Mouse (Mus musculus): Measurements from ENCODE around the gene Hagh. TPM values are rescaled to one million over a fixed set of nuclear protein-coding genes. Genes with fewer than 3 reads are reported as not detected.

Hagh gene
- 31.7 and 35.2 TPM in 2 replicates for polyA plus RNA-seq (2014; fragmentation: Nextera tagmentation; extraction: Ambion mirVana)

DNA sequence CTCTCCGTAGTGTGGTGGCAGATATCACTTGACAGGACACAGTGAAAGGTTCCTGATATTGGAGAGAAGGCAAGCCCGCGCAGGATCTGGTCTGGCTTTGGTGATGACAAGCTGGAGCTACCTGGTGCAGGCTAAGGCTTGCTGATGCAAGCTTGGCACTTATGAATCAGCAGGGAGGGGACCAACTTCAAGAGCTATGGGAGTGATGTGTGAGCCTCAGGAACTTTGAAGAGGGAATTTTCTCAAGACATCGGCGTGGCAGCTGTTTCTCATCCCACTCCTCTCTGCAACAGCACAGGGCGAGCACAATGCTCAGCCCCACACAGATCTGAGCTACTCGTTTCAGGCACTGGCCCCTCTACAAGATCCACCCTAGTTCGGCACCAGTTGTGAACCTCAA lies at the start of gene Hagh:
Gene Hagh, plus strand, starts transcription at position 302 of the 400 bp plus-strand sequence.
- WGBS: 56% methylated on average over 8 of the region's 8 CpGs

DNA sequence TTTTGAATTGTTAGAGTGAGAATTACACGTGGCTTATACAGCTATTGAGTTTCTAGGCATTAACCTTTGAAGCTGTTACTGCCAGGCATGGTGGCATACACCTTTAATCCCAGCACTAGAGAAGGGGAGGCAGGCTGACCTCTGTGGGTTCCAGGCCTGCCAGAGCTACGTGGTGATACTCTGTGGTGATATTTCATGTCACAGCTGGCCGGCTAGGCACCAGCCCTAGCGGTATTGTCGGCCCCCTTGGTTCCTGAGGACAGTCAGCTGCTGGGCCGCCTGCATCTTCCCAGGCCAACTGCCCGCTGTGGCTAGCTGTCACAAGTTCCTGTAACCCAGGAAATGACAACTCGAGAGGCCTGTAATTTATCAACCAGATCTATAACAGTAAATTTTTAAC lies 47.8 kb upstream of the Hagh start:
- H3K4me1 ChIP-seq (ENCODE audit: control insufficient read depth, insufficient read depth, low read length): no peaks in the 10 kb centered on the region
- H3K9me3 ChIP-seq (ENCODE audit: control insufficient read depth, low read depth, low read length): no peaks in the 10 kb centered on the region
- no peaks in the 10 kb centered on the region for H3K36me3 ChIP-seq (ENCODE audit: control insufficient read depth, insufficient read depth, low read length)
- H3K9ac ChIP-seq (replicated peaks; ENCODE audit: low read depth, low read length): no peak overlapping the region
- no peak overlapping the region for H3K4me3 ChIP-seq (ENCODE audit: low read depth, low read length)
- no peaks in the 10 kb centered on the region for H3K27me3 ChIP-seq (ENCODE audit: control insufficient read depth, insufficient read depth, low read length)
- no peak for ATAC-seq (ENCODE audit: insufficient number of reproducible peaks, insufficient read depth, low FRiP score, low read depth)
- WGBS: 44% methylated on average over 8 of the region's 8 CpGs
- H3K27ac ChIP-seq (ENCODE audit: low read length): no peak overlapping the region
- H3K4me2 ChIP-seq (replicated peaks; ENCODE audit: low read depth, low read length): no peak overlapping the region

More for the DNA sequence above, at the start of gene Hagh:
- ATAC-seq (ENCODE audit: insufficient number of reproducible peaks, insufficient read depth, low FRiP score, low read depth): no peak
- H3K27me3 ChIP-seq (ENCODE audit: control insufficient read depth, insufficient read depth, low read length): no peaks in the 10 kb centered on the region
- no peak within 1 kb of the TSS for H3K4me2 ChIP-seq (replicated peaks; ENCODE audit: low read depth, low read length)
- H3K4me1 ChIP-seq (ENCODE audit: control insufficient read depth, insufficient read depth, low read length): no peaks in the 10 kb centered on the region
- H3K9ac ChIP-seq (replicated peaks; ENCODE audit: low read depth, low read length): no peak within 1 kb of the TSS
- no peak within 1 kb of the TSS for H3K27ac ChIP-seq (ENCODE audit: low read length)
- no peaks in the 10 kb centered on the region for H3K36me3 ChIP-seq (ENCODE audit: control insufficient read depth, insufficient read depth, low read length)
- no peak within 1 kb of the TSS for H3K4me3 ChIP-seq (ENCODE audit: low read depth, low read length)
- no peaks in the 10 kb centered on the region for H3K9me3 ChIP-seq (ENCODE audit: control insufficient read depth, low read depth, low read length)

GRCm38 (mm10) chr17:24794791-24795190 lies 45.2 kb upstream of the Hagh start:
- Histone ChIP-seq H3K27ac (ENCODE audit: low read length) (no peak overlapping the region), H3K4me1 (ENCODE audit: control insufficient read depth, insufficient read depth, low read length) (no peaks in the 10 kb centered on the region), H3K4me3 (ENCODE audit: low read depth, low read length) (no peak overlapping the region), H3K27me3 (ENCODE audit: control insufficient read depth, insufficient read depth, low read length) (no peaks in the 10 kb centered on the region), H3K36me3 (ENCODE audit: control insufficient read depth, insufficient read depth, low read length) (no peaks in the 10 kb centered on the region), H3K9ac (replicated peaks; ENCODE audit: low read depth, low read length) (no peak overlapping the region), H3K4me2 (replicated peaks; ENCODE audit: low read depth, low read length) (no peak overlapping the region), H3K9me3 (ENCODE audit: control insufficient read depth, low read depth, low read length) (no peaks in the 10 kb centered on the region)
- ATAC-seq (ENCODE audit: insufficient number of reproducible peaks, insufficient read depth, low FRiP score, low read depth): no peak
- 72% methylated on average over 12 of the region's 12 CpGs for WGBS

GRCm38 (mm10) chr17:24796969-24797368 lies 43.0 kb upstream of the Hagh start:
- Histone ChIP-seq H3K27me3 (ENCODE audit: control insufficient read depth, insufficient read depth, low read length) (no peaks in the 10 kb centered on the region), H3K36me3 (ENCODE audit: control insufficient read depth, insufficient read depth, low read length) (no peaks in the 10 kb centered on the region), H3K4me3 (ENCODE audit: low read depth, low read length) (no peak overlapping the region), H3K9me3 (ENCODE audit: control insufficient read depth, low read depth, low read length) (no peaks in the 10 kb centered on the region), H3K9ac (replicated peaks; ENCODE audit: low read depth, low read length) (no peak overlapping the region), H3K27ac (ENCODE audit: low read length) (no peak overlapping the region), H3K4me1 (ENCODE audit: control insufficient read depth, insufficient read depth, low read length) (no peaks in the 10 kb centered on the region), H3K4me2 (replicated peaks; ENCODE audit: low read depth, low read length) (no peak overlapping the region)
- ATAC-seq (ENCODE audit: insufficient number of reproducible peaks, insufficient read depth, low FRiP score, low read depth): no peak
- 59% methylated on average over 3 of the region's 3 CpGs for WGBS

GRCm38 (mm10) chr17:24798229-24798628 lies 41.7 kb upstream of the Hagh start:
- H3K27ac ChIP-seq (ENCODE audit: low read length): no peak overlapping the region
- no peak overlapping the region for H3K9ac ChIP-seq (replicated peaks; ENCODE audit: low read depth, low read length)
- H3K4me3 ChIP-seq (ENCODE audit: low read depth, low read length): no peak overlapping the region
- no peaks in the 10 kb centered on the region for H3K36me3 ChIP-seq (ENCODE audit: control insufficient read depth, insufficient read depth, low read length)
- H3K4me2 ChIP-seq (replicated peaks; ENCODE audit: low read depth, low read length): no peak overlapping the region
- no peaks in the 10 kb centered on the region for H3K4me1 ChIP-seq (ENCODE audit: control insufficient read depth, insufficient read depth, low read length)
- no peaks in the 10 kb centered on the region for H3K27me3 ChIP-seq (ENCODE audit: control insufficient read depth, insufficient read depth, low read length)
- no peak for ATAC-seq (ENCODE audit: insufficient number of reproducible peaks, insufficient read depth, low FRiP score, low read depth)
- WGBS: 57% methylated on average over 9 of the region's 9 CpGs
- H3K9me3 ChIP-seq (ENCODE audit: control insufficient read depth, low read depth, low read length): no peaks in the 10 kb centered on the region

- H3K9ac ChIP-seq (replicated peaks; ENCODE audit: low read depth, low read length): no peak overlapping the region
- no peak overlapping the region for H3K4me2 ChIP-seq (replicated peaks; ENCODE audit: low read depth, low read length)
- H3K9me3 ChIP-seq (ENCODE audit: control insufficient read depth, low read depth, low read length): no peaks in the 10 kb centered on the region
- no peak overlapping the region for H3K4me3 ChIP-seq (ENCODE audit: low read depth, low read length)
- ATAC-seq (ENCODE audit: insufficient number of reproducible peaks, insufficient read depth, low FRiP score, low read depth): no peak
- H3K27me3 ChIP-seq (ENCODE audit: control insufficient read depth, insufficient read depth, low read length): no peaks in the 10 kb centered on the region
- no peak overlapping the region for H3K27ac ChIP-seq (ENCODE audit: low read length)
- H3K36me3 ChIP-seq (ENCODE audit: control insufficient read depth, insufficient read depth, low read length): no peaks in the 10 kb centered on the region
- H3K4me1 ChIP-seq (ENCODE audit: control insufficient read depth, insufficient read depth, low read length): no peaks in the 10 kb centered on the region
- WGBS: 89% methylated on average over 4 of the region's 4 CpGs
Observed at GRCm38 (mm10) chr17:24799476-24799875, 40.5 kb upstream of the Hagh start.

DNA sequence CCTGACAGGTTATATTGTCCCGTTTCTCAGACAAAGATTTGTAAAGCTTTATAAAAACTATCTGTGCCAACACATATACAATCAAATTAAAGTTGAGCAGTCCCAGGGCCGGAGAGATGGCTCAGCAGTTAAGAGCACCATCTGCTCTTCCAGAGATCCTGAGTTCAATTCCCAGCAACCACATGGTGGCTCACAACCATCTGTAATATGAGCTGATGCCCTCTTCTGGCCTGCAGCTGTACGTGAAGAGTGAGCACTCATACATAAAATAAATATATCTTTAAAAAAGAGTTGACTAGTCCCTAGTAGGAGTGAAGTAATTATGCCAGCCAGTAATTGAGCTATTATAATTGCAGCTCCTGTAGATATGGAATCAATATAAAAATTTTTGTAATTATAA lies 39.4 kb upstream of the Hagh start:
- H3K27me3 ChIP-seq (ENCODE audit: control insufficient read depth, insufficient read depth, low read length): peaks cover 5% of the 10 kb centered on the region; the same call in 1 of the 2 replicates
- WGBS: 52% methylated on average over 3 of the region's 3 CpGs
- no peak for ATAC-seq (ENCODE audit: insufficient number of reproducible peaks, insufficient read depth, low FRiP score, low read depth)
- H3K27ac ChIP-seq (ENCODE audit: low read length): no peak overlapping the region
- H3K36me3 ChIP-seq (ENCODE audit: control insufficient read depth, insufficient read depth, low read length): no peaks in the 10 kb centered on the region
- no peaks in the 10 kb centered on the region for H3K9me3 ChIP-seq (ENCODE audit: control insufficient read depth, low read depth, low read length)
- H3K9ac ChIP-seq (replicated peaks; ENCODE audit: low read depth, low read length): no peak overlapping the region
- no peak overlapping the region for H3K4me2 ChIP-seq (replicated peaks; ENCODE audit: low read depth, low read length)
- H3K4me1 ChIP-seq (ENCODE audit: control insufficient read depth, insufficient read depth, low read length): no peaks in the 10 kb centered on the region
- no peak overlapping the region for H3K4me3 ChIP-seq (ENCODE audit: low read depth, low read length)

DNA sequence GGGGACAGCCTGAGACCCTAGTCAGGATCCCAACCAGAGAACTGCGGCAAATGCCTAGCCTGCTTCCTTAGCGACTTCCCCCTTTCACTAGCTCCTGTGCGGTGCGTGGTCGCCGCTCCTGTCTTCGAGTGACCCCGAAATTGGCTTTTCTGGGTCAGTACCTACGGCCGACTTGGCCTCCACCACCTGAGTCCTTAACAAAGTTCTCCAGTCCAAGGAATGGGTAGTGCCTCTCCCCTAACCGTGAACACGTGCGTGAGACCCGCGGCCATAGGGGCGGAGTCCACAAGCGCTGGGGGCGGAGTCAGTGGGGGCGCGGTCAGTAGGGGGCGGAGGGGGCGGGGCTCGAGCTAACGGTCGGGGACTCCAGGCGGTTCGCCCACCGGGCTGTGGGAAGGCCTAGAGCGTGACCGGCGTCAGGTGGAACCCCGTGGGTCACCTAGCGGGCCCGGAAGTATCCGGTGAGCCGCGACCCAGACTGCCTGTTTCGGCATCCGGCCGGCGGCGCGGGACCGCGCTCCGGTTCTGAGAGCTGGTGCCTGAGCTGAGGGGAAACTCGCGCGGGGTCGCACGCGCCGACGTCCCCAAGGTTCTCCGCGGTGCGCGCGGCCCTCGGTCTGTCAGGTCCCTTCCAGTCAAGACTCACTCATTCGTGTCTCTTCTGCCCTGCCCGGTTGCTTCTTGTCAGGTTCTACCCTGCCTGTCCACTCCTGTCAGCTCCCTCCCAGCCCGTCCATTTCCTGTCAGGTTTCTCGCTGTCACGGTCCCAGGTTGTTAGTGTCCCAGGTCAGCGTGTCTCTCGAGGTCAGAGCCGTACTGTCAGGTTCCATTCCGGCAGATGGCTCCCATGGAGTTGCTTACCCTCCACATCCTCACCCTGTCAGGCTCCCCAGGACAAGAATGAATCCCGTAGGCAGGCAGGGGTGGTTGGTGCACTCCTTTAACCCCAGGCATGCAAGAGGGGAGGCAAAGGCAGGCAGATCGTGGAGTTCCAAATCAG lies 35.7 kb upstream of the Hagh start, which contains the start of gene Meiob:
Gene Meiob, plus strand, starts transcription at position 338 of the 1,000 bp plus-strand sequence.
- peak within 1 kb of the TSS; percentile 33 for H3K9ac ChIP-seq (replicated peaks; ENCODE audit: low read depth, low read length)
- peak; percentile 89 for ATAC-seq (ENCODE audit: insufficient number of reproducible peaks, insufficient read depth, low FRiP score, low read depth)
- under 1% methylated on average over 70 of the region's 71 CpGs for WGBS
- no peaks in the 10 kb centered on the region for H3K4me1 ChIP-seq (ENCODE audit: control insufficient read depth, insufficient read depth, low read length)
- no peaks in the 10 kb centered on the region for H3K36me3 ChIP-seq (ENCODE audit: control insufficient read depth, insufficient read depth, low read length)
- H3K9me3 ChIP-seq (ENCODE audit: control insufficient read depth, low read depth, low read length): no peaks in the 10 kb centered on the region
- H3K4me3 ChIP-seq (ENCODE audit: low read depth, low read length): peak within 1 kb of the TSS; percentile 64
- H3K4me2 ChIP-seq (replicated peaks; ENCODE audit: low read depth, low read length): peak within 1 kb of the TSS; percentile 78
- peaks cover 5% of the 10 kb centered on the region; the same call in 1 of the 2 replicates for H3K27me3 ChIP-seq (ENCODE audit: control insufficient read depth, insufficient read depth, low read length)
- no peak within 1 kb of the TSS for H3K27ac ChIP-seq (ENCODE audit: low read length)
